Mouse (Mus musculus) brain, embryonic 18.5 days (tissue): ENCODE results near the gene Traf3ip2.

ENCODE experiments used
- DNase-seq: peaks from one replicate; pipeline ENCODE4 v3.0.0-alpha.2; 2012; ENCODE audit warnings: low read depth, low spot score

The Traf3ip2 gene

GRCm38 (mm10) chr10:39600115-39600514 lies 12.6 kb upstream of the Traf3ip2 start:
- no peak for DNase-seq

GRCm38 (mm10) chr10:39601068-39601467 lies 11.7 kb upstream of the Traf3ip2 start:
- no peak for DNase-seq

DNA sequence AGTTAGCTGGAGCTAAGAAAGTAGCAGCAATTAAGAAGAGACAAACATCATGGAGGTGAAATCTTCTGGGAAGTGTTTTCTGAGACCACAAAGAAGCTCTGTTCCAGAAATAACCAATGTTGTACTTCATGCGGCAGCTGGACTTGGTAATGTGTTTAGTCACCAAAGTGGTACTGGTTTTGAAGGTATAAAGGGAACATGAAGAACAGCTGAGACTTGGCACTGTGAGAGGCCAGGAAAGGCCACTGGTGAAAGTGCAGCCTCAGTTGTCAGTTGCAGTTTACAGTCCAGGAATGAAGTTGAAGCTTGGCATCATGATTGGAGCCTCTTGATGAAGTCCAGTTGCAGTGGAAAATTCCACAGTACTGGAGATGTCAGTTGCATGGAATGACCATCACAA lies 6.3 kb upstream of the Traf3ip2 start:
- no peak for DNase-seq

- DNase-seq, result no peak
These were observed 1.5 kb upstream of the Traf3ip2 start for GRCm38 (mm10) chr10:39611234-39611633.

- no peak for DNase-seq
These were observed 603 bp upstream of the Traf3ip2 start for GRCm38 (mm10) chr10:39612131-39612530.

- DNase-seq, result no peak
These were observed 476 bp downstream of the Traf3ip2 start for GRCm38 (mm10) chr10:39612989-39613831.

GRCm38 (mm10) chr10:39613973-39614372 lies 1.2 kb downstream of the Traf3ip2 start:
- no peak for DNase-seq

GRCm38 (mm10) chr10:39614676-39615075 lies 1.9 kb downstream of the Traf3ip2 start:
- no peak for DNase-seq

GRCm38 (mm10) chr10:39615531-39616229 lies 2.9 kb downstream of the Traf3ip2 start:
- DNase-seq, result no peak

GRCm38 (mm10) chr10:39616230-39616590 lies 3.5 kb downstream of the Traf3ip2 start:
- DNase-seq, result no peak

DNA sequence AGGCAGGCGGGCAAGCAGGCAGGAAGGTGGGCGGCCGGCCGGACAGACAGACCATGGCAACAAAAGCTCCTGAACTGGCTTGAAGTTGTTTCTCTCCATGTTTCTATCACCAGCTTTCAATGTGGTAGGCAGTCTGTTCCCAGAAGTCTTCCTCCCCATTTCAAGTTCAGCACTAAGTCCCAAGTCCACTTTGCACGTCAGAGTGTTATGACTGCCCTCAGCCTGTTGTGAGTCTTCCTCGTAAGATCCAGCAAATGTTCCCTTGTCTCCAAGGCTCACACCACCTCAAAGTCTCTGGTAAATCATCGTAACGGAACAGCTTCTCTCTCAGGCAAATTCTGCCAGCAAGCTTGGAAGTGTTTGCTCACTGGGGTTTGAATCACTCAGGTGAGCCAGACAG lies 3.9 kb downstream of the Traf3ip2 start:
- no peak for DNase-seq

DNA sequence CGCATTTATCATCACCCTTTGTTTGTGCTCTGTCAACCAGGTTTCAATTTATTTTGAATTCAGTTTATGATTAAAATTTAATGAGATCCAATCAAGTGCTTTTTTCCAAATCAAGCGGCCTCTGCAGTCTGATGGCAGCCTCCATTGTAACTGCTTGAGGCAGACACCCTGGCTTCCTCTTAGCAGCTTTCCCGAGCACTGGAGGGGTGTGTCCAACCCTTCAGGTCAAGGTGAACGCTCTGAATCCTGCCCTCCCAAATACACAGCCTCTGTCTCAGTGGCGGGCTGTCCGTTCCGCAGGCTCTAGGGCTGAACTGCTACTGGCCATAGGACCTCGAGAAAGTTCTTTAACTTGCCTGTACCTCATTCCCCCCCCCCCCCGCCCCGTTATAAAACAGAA lies 5.7 kb downstream of the Traf3ip2 start:
- no peak for DNase-seq

- DNase-seq, result no peak
These were observed 7.9 kb downstream of the Traf3ip2 start for GRCm38 (mm10) chr10:39620626-39621025.

- DNase-seq, result no peak
These were observed 11.1 kb downstream of the Traf3ip2 start for GRCm38 (mm10) chr10:39623806-39624205.

DNA sequence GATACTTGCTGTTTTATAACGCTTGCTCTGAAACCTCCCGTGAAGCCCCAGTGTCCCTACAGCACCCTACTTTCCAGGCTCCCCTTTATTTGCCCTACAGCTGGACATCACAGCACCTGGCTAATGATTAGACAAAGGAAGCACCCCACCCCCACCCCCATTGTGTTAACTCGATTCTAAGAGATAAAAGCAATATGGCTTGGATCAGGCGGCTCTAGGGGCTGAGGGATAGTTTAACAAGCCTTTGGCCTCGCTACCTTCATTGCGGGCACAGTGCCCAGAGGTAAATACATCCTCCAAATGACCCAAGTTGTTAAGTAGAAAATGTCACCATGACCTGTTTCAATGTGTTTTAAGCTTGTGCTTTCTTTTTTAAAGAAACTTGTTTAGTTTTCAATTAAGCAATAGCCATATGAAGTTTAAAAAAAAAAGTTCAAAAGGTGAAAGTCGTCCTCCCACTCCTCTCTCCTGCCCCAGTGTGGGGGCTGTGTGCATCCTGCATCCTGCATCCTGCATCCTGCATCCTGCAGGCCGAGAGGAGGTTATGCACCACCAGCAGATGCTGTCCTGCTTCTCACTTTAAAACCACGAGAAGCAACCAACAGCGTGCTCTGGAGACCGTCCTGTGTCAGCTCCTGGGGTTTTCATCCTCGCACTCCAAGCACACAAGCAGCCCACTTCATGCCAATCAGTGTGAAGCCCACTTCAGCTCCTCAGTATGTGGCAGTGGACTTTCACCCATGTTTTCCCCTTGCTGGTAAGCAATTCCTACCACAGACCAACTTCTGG lies 12.3 kb downstream of the Traf3ip2 start:
- no peak for DNase-seq

- no peak for DNase-seq
These were observed 13.0 kb downstream of the Traf3ip2 start for GRCm38 (mm10) chr10:39625626-39626260.

GRCm38 (mm10) chr10:39626376-39626775 lies 13.6 kb downstream of the Traf3ip2 start:
- no peak for DNase-seq

DNA sequence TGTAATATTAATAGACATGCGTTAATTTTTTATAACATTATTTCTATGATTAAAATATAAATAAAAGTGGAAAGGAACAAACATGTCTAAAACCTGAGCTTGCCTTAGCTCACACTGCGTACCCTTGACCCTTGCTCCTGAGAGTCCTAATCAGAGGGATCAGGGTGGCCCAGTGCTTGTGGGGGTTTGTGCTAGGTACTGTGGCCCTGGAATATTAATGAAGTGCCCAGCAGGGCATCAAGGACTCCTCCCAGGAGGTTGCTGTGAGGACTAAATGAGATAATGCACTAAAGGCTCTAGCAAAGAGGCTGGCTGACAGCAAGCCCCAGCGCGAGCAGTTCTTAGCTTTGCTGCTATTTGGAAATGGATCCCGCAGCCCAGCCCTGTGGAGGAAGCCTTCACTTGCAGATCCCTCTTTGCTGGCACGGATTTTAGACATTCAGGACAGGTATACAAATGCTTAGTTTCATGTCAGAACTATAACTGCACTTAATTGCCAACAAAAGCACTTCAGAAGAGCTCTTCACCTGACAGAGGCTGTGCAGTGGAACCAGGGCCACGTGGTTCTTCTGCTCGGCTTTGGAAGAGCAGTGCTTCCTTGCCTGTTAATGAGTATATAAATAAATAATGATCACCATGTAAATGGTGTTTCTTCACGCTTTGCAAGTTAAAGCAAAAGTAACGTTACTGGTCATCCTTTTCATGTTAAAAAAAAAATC lies 16.2 kb downstream of the Traf3ip2 start:
- no peak for DNase-seq

GRCm38 (mm10) chr10:39629746-39630552 lies 17.2 kb downstream of the Traf3ip2 start:
- DNase-seq, result no peak

DNA sequence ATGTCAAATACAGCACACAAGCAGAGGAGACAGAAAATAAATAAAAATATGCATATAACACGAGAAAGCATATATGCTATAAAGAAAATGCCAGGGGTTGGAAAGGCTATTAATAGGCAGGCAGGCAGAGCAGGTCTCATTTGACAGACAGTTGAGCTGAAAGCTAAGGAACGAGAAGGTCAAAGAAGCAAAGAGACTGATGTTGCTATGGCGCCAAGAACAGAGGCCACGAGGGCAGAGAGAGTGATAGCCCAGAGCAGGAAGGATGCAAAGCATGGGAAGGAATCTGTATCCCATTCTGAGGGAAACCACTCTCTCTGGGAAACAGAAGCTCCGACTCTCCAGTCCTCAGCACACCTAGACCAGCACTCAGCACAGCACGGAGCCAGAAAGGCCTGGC lies 18.1 kb downstream of the Traf3ip2 start:
- no peak for DNase-seq
